Comparison of ENCODE assay signal across 9 mouse cellular contexts in the genomic region with DNA sequence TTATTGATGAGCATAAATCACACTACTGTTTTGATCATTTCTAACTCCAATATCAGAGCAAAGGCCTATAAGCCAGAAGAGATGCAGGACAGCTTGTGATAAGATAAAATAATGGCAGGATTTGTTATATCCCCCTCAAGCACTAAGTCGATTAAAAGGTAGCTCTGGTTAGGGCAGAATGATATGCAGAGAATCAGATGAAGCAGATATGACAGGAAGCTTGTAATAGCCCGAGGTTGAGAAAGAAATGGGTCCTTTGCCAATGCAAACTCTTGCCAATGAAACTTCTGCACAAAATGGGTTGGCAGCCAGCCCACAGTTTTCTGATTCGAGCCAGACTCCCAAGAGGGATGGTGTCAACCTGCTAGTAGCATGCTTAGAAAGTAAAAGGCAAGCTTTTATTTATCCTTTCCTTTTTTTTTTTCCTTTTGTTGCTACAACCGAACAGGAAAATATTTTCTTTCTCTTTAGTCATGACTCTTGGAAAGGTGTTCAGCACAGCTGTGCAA.
DNase-seq lines count a peak whose midpoint lies in the region; ATAC-seq and TF ChIP-seq lines count a peak whose summit lies in the region.
"Had no signal": no experiment of that assay in that cellular context is flagged by ENCODE, and none has a peak within 500 bp of the region (broad histone marks: within the 10 kb centered on the region; RNA-seq: fewer than 3 reads in every experiment).

No protein-coding gene starts in this region.

- H3K9ac ChIP-seq in hindbrain, postnatal 0 days (replicated peaks; ENCODE audit: low read length), result no peak overlapping the region
- H3K9ac ChIP-seq in hindbrain, embryonic 13.5 days, result no peak overlapping the region
- H3K9ac ChIP-seq in liver, embryonic 11.5 days (ENCODE audit: low read depth, low read length), result no peak overlapping the region
- H3K9ac ChIP-seq: embryonic facial prominence, embryonic 15.5 days had no signal

- 32% methylated on average over 4 of the region's 4 CpGs for WGBS in hindbrain, postnatal 0 days
- 58% methylated on average over 4 of the region's 4 CpGs for WGBS in hindbrain, embryonic 13.5 days
- 71% methylated on average over 4 of the region's 4 CpGs for WGBS in liver, embryonic 11.5 days

- H3K27me3 ChIP-seq in hindbrain, postnatal 0 days (ENCODE audit: insufficient read depth, low read length), result no peaks in the 10 kb centered on the region
- H3K27me3 ChIP-seq in hindbrain, embryonic 13.5 days, result no peaks in the 10 kb centered on the region
- no peaks in the 10 kb centered on the region for H3K27me3 ChIP-seq in liver, embryonic 11.5 days (replicated peaks; ENCODE audit: control insufficient read depth, insufficient read depth, low read length)
- H3K27me3 ChIP-seq: embryonic facial prominence, embryonic 15.5 days had no signal

- no peak for TF ChIP-seq CTCF in hindbrain, postnatal 0 days (IDR thresholded peaks at IDR 0.05; ENCODE audit: low read depth)

- DNase-seq in hindbrain, postnatal 0 days (ENCODE audit: low spot score), result peak; percentile 86
- peak; percentile 82 for DNase-seq in adrenal gland, postnatal 14 days
- DNase-seq in frontal cortex, postnatal 36 days (ENCODE audit: low spot score in 2 of 2), result peak; percentile 54 to 62
- DNase-seq in layer of hippocampus, adult 9-11 months, result peak; percentile 75
- DNase-seq in ovary, postnatal 36 days (ENCODE audit: low spot score), result peak; percentile 50
- DNase-seq in thymus, postnatal 14 days, result no peak
- no peak for DNase-seq in liver, embryonic 11.5 days (ENCODE audit: low spot score)

- no peak overlapping the region for H3K27ac ChIP-seq in hindbrain, postnatal 0 days
- no peak overlapping the region for H3K27ac ChIP-seq in hindbrain, embryonic 13.5 days
- H3K27ac ChIP-seq in liver, embryonic 11.5 days (ENCODE audit: low read depth, low read length), result no peak overlapping the region
- H3K27ac ChIP-seq: embryonic facial prominence, embryonic 15.5 days had no signal

- H3K4me3 ChIP-seq in hindbrain, postnatal 0 days (ENCODE audit: low read length), result no peak overlapping the region
- H3K4me3 ChIP-seq in hindbrain, embryonic 13.5 days, result no peak overlapping the region
- no peak overlapping the region for H3K4me3 ChIP-seq in liver, embryonic 11.5 days (ENCODE audit: low read depth, low read length)
- H3K4me3 ChIP-seq: embryonic facial prominence, embryonic 15.5 days had no signal

- H3K4me1 ChIP-seq in hindbrain, postnatal 0 days (ENCODE audit: insufficient read depth, low read length), result no peaks in the 10 kb centered on the region
- no peaks in the 10 kb centered on the region for H3K4me1 ChIP-seq in hindbrain, embryonic 13.5 days (replicated peaks)
- no peaks in the 10 kb centered on the region for H3K4me1 ChIP-seq in liver, embryonic 11.5 days (replicated peaks; ENCODE audit: control insufficient read depth, insufficient read depth, low read length)
- H3K4me1 ChIP-seq: embryonic facial prominence, embryonic 15.5 days had no signal

- H3K4me2 ChIP-seq in hindbrain, postnatal 0 days (ENCODE audit: low read depth, low read length), result 0 out of 2 replicates have a peak overlapping the region, but pooled peaks have one; percentile 24
- no peak overlapping the region for H3K4me2 ChIP-seq in hindbrain, embryonic 13.5 days
- H3K4me2 ChIP-seq in liver, embryonic 11.5 days, result no peak overlapping the region
- H3K4me2 ChIP-seq: embryonic facial prominence, embryonic 15.5 days had no signal

- no peaks in the 10 kb centered on the region for H3K36me3 ChIP-seq in hindbrain, postnatal 0 days (ENCODE audit: insufficient read depth, low read length)
- H3K36me3 ChIP-seq in hindbrain, embryonic 13.5 days, result no peaks in the 10 kb centered on the region
- no peaks in the 10 kb centered on the region for H3K36me3 ChIP-seq in liver, embryonic 11.5 days (ENCODE audit: control insufficient read depth, insufficient read depth, low read length)
- H3K36me3 ChIP-seq: embryonic facial prominence, embryonic 15.5 days had no signal

- H3K9me3 ChIP-seq in hindbrain, postnatal 0 days (ENCODE audit: low read length), result no peaks in the 10 kb centered on the region
- no peaks in the 10 kb centered on the region for H3K9me3 ChIP-seq in hindbrain, embryonic 13.5 days
- H3K9me3 ChIP-seq in liver, embryonic 11.5 days (ENCODE audit: control insufficient read depth, low read length), result no peaks in the 10 kb centered on the region
- H3K9me3 ChIP-seq: embryonic facial prominence, embryonic 15.5 days had no signal

- no peak for ATAC-seq in hindbrain, postnatal 0 days
- no peak for ATAC-seq in hindbrain, embryonic 13.5 days (ENCODE audit: low FRiP score)
- ATAC-seq in liver, embryonic 11.5 days (replicated peaks; ENCODE audit: low FRiP score), result no peak

Comparison
In these comparisons a context has a peak if more than half of its experiments do, and no peak if none do; other contexts are left out.
1. DNase-seq: peak in hindbrain, postnatal 0 days (single experiment), adrenal gland, postnatal 14 days (single experiment), frontal cortex, postnatal 36 days (2 of 2), layer of hippocampus, adult 9-11 months (single experiment) and ovary, postnatal 36 days (single experiment); none in thymus, postnatal 14 days (single experiment) and liver, embryonic 11.5 days (single experiment).